Mouse (Mus musculus): ENCODE measurements at regions not wholly inside any gene's neighbourhood (a gene's known extent, or its start where the extent isn't known, plus 50 kb on each side); places are given as distances from the start of the nearest gene placed in this dataset. TPM values are rescaled to one million over a fixed set of nuclear protein-coding genes. Genes with fewer than 3 reads are reported as not detected.
"Not testable (repeated sequence)": the region's sequence is repeated elsewhere in the genome, so short reads cannot be mapped to it uniquely, and the experiment has no call there.

GRCm38 (mm10) chr1:165012376-165012775, 77.0 kb upstream of the Xcl1 start:
- WGBS, result 54% methylated on average over 3 of the region's 3 CpGs
- H3K36me3 ChIP-seq, result no peaks in the 10 kb centered on the region
- no peak for ATAC-seq (ENCODE audit: borderline replicate concordance, extremely low read depth, low FRiP score, low TSS enrichment)

GRCm38 (mm10) chr1:164999515-164999914, 64.2 kb upstream of the Xcl1 start:
- Histone ChIP-seq H3K4me3 (no peak overlapping the region), H3K4me1 (no peaks in the 10 kb centered on the region), H3K27me3 (no peaks in the 10 kb centered on the region), H3K36me3 (no peaks in the 10 kb centered on the region), H3K9ac (no peak overlapping the region), H3K9me3 (no peaks in the 10 kb centered on the region), H3K4me2 (no peak overlapping the region), H3K27ac (no peak overlapping the region)
- no peak for ATAC-seq (ENCODE audit: borderline replicate concordance, extremely low read depth, low FRiP score, low TSS enrichment)
- 66% methylated on average over 10 of the region's 10 CpGs for WGBS

More at GRCm38 (mm10) chr1:165012376-165012775, 77.0 kb upstream of the Xcl1 start:
- no peak overlapping the region for H3K4me3 ChIP-seq
- H3K4me1 ChIP-seq, result no peaks in the 10 kb centered on the region
- no peak overlapping the region for H3K9ac ChIP-seq
- no peaks in the 10 kb centered on the region for H3K27me3 ChIP-seq
- H3K9me3 ChIP-seq, result no peaks in the 10 kb centered on the region
- no peak overlapping the region for H3K27ac ChIP-seq
- H3K4me2 ChIP-seq, result no peak overlapping the region

GRCm38 (mm10) chr1:164998621-164999020, 63.3 kb upstream of the Xcl1 start:
- Histone ChIP-seq H3K4me3 (no peak overlapping the region), H3K36me3 (no peaks in the 10 kb centered on the region), H3K27ac (no peak overlapping the region), H3K9me3 (no peaks in the 10 kb centered on the region), H3K4me1 (no peaks in the 10 kb centered on the region), H3K9ac (no peak overlapping the region), H3K27me3 (no peaks in the 10 kb centered on the region), H3K4me2 (no peak overlapping the region)
- no peak for ATAC-seq (ENCODE audit: borderline replicate concordance, extremely low read depth, low FRiP score, low TSS enrichment)
- WGBS, result 79% methylated on average over 3 of the region's 3 CpGs

GRCm38 (mm10) chr1:164997660-164998059, 62.3 kb upstream of the Xcl1 start:
- no peak overlapping the region for H3K4me3 ChIP-seq
- H3K4me1 ChIP-seq, result no peaks in the 10 kb centered on the region
- 44% methylated on average over 5 of the region's 5 CpGs for WGBS
- no peaks in the 10 kb centered on the region for H3K27me3 ChIP-seq
- H3K4me2 ChIP-seq, result no peak overlapping the region
- no peaks in the 10 kb centered on the region for H3K36me3 ChIP-seq
- H3K9ac ChIP-seq, result no peak overlapping the region
- ATAC-seq (ENCODE audit: borderline replicate concordance, extremely low read depth, low FRiP score, low TSS enrichment), result no peak
- no peak overlapping the region for H3K27ac ChIP-seq
- no peaks in the 10 kb centered on the region for H3K9me3 ChIP-seq

- WGBS, result 11% methylated on average over 6 of the region's 6 CpGs
- H3K9ac ChIP-seq, result no peak overlapping the region
- no peak overlapping the region for H3K27ac ChIP-seq
- H3K36me3 ChIP-seq, result no peaks in the 10 kb centered on the region
- H3K4me2 ChIP-seq, result no peak overlapping the region
- no peak for ATAC-seq (ENCODE audit: borderline replicate concordance, extremely low read depth, low FRiP score, low TSS enrichment)
- H3K9me3 ChIP-seq, result no peaks in the 10 kb centered on the region
- H3K27me3 ChIP-seq, result no peaks in the 10 kb centered on the region
- H3K4me3 ChIP-seq, result no peak overlapping the region
- no peaks in the 10 kb centered on the region for H3K4me1 ChIP-seq
Observed at GRCm38 (mm10) chr1:164994247-164994660, 58.9 kb upstream of the Xcl1 start.

- not testable (repeated sequence) for ATAC-seq (ENCODE audit: borderline replicate concordance, extremely low read depth, low FRiP score, low TSS enrichment); H3K36me3 ChIP-seq; H3K9ac ChIP-seq; H3K4me1 ChIP-seq; H3K4me3 ChIP-seq; H3K9me3 ChIP-seq; H3K4me2 ChIP-seq; H3K27ac ChIP-seq; H3K27me3 ChIP-seq
Observed at GRCm38 (mm10) chr1:164993175-164993875, 58.0 kb upstream of the Xcl1 start.

- H3K27me3 ChIP-seq, result no peaks in the 10 kb centered on the region
- WGBS, result 80% methylated on average over 1 of the region's 1 CpGs
- no peak overlapping the region for H3K9ac ChIP-seq
- ATAC-seq (ENCODE audit: borderline replicate concordance, extremely low read depth, low FRiP score, low TSS enrichment), result no peak
- no peaks in the 10 kb centered on the region for H3K36me3 ChIP-seq
- no peak overlapping the region for H3K4me2 ChIP-seq
- no peak overlapping the region for H3K27ac ChIP-seq
- H3K4me1 ChIP-seq, result no peaks in the 10 kb centered on the region
- no peak overlapping the region for H3K4me3 ChIP-seq
- no peaks in the 10 kb centered on the region for H3K9me3 ChIP-seq
Observed at GRCm38 (mm10) chr1:164988982-164989381, 53.7 kb upstream of the Xcl1 start.

- Histone ChIP-seq H3K9ac (no peak overlapping the region), H3K9me3 (no peaks in the 10 kb centered on the region), H3K4me1 (no peaks in the 10 kb centered on the region), H3K4me3 (no peak overlapping the region), H3K27ac (no peak overlapping the region), H3K27me3 (no peaks in the 10 kb centered on the region), H3K36me3 (no peaks in the 10 kb centered on the region), H3K4me2 (no peak overlapping the region)
- no peak for ATAC-seq (ENCODE audit: borderline replicate concordance, extremely low read depth, low FRiP score, low TSS enrichment)
- WGBS, result 62% methylated on average over 3 of the region's 3 CpGs
Observed at GRCm38 (mm10) chr1:164988191-164988590, 52.9 kb upstream of the Xcl1 start.

GRCm38 (mm10) chr1:164985521-164985920, 50.2 kb upstream of the Xcl1 start:
- H3K4me2 ChIP-seq; H3K9ac ChIP-seq; H3K27me3 ChIP-seq; H3K4me1 ChIP-seq; H3K9me3 ChIP-seq; ATAC-seq (ENCODE audit: borderline replicate concordance, extremely low read depth, low FRiP score, low TSS enrichment); H3K4me3 ChIP-seq; H3K36me3 ChIP-seq; H3K27ac ChIP-seq: not testable (repeated sequence)
- WGBS, result 94% methylated on average over 21 of the region's 21 CpGs

Small RNA genes lying in the stretch of these regions (microRNA-seq; reads per million reads assigned to microRNA genes)
- not detected for gene Gm26042

Measured in lung, embryonic 15.5 days (tissue).